Mouse (Mus musculus): ENCODE measurements around the gene Aspdh.

GRCm38 (mm10) chr7:44465111-44465510 lies at the start of gene Aspdh:
- TF ChIP-seq CTCF (IDR thresholded peaks at IDR 0.05; ENCODE audit: insufficient read depth, low read length) (no peak), POLR2A (IDR thresholded peaks at IDR 0.05; ENCODE audit: borderline replicate concordance, extremely low read depth, low read depth, low read length) (no peak)
